Mouse (Mus musculus) E14TG2a.4 (cell line): Measurements from ENCODE around the gene Xylt1.

Experiments
- H3K27me3 ChIP-seq: 2 replicates; pipeline ENCODE4 v1.6.1; 2014; ENCODE audit warnings: low read length, control low read depth; ENCODE audit not compliant: insufficient read depth
- H3K36me3 ChIP-seq: 2 replicates; pipeline ENCODE4 v1.6.1; 2014; ENCODE audit warnings: low read length, control low read depth; ENCODE audit not compliant: insufficient read depth
- H3K4me1 ChIP-seq: replicated peaks from 2 replicates; pipeline ENCODE4 v1.6.1; 2014; ENCODE audit warnings: low read depth, low read length, control low read depth
- H3K4me3 ChIP-seq: replicated peaks from 2 replicates; pipeline ENCODE4 v1.5.1; 2014; ENCODE audit warnings: mild to moderate bottlenecking, low read length
- H3K9me3 ChIP-seq: 2 replicates; pipeline ENCODE4 v1.6.1; 2014; ENCODE audit warnings: low read length, control low read depth
- CTCF ChIP-seq: conservative IDR thresholded peaks from 2 replicates; pipeline ENCODE4 v1.5.1; 2014; ENCODE audit warnings: low read length
- NANOG ChIP-seq: IDR thresholded peaks from 2 replicates; pipeline ENCODE4 v1.6.1; 2014; ENCODE audit warnings: borderline replicate concordance, low read length, mixed read lengths
- POU5F1 ChIP-seq: IDR thresholded peaks from 2 replicates; pipeline ENCODE4 v1.6.1; 2014; ENCODE audit warnings: low read length, borderline replicate concordance

The Xylt1 gene

GRCm38 (mm10) chr7:117658180-117658579 is 277.4 kb downstream of the Xylt1 start:
- Histone ChIP-seq H3K27me3 (no peaks in the 10 kb centered on the region), H3K36me3 (no peaks in the 10 kb centered on the region; the same call in 1 of the 2 replicates), H3K4me1 (no peaks in the 10 kb centered on the region), H3K9me3 (no peaks in the 10 kb centered on the region), H3K4me3 (no peak overlapping the region)
- TF ChIP-seq CTCF = no peak
- TF ChIP-seq POU5F1 = no peak
- TF ChIP-seq NANOG = no peak

GRCm38 (mm10) chr7:117658739-117659138 is 278.0 kb downstream of the Xylt1 start:
- no peak overlapping the region for H3K4me3 ChIP-seq
- no peaks in the 10 kb centered on the region for H3K27me3 ChIP-seq
- no peaks in the 10 kb centered on the region for H3K4me1 ChIP-seq
- H3K9me3 ChIP-seq = no peaks in the 10 kb centered on the region
- no peak for TF ChIP-seq NANOG
- TF ChIP-seq POU5F1 = no peak
- no peak for TF ChIP-seq CTCF
- H3K36me3 ChIP-seq = no peaks in the 10 kb centered on the region; the same call in 1 of the 2 replicates

GRCm38 (mm10) chr7:117667286-117667685 is 286.5 kb downstream of the Xylt1 start:
- Histone ChIP-seq H3K4me1 (no peaks in the 10 kb centered on the region), H3K4me3 (no peak overlapping the region), H3K27me3 (no peaks in the 10 kb centered on the region), H3K36me3 (no peaks in the 10 kb centered on the region), H3K9me3 (no peaks in the 10 kb centered on the region)
- TF ChIP-seq CTCF (no peak), NANOG (no peak)

DNA sequence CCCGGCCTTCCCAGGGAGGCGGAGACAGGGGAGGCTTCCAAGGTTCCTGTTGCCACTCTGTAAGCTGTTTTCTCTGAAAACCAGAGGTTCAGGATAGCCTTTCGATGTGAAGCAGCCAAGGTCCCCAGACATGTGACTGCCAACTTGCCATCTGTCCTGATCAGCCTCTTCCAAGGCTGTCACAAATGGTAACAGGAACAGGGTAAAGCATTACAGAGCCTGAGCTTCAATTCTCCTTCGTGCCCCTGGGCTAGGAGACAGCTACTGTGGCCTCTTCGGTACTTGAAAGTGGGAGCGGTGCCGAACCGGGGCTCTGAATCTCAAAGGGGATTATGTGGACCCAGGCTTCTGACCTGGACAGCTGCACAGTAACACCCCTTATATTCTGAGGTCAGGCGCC is 287.4 kb downstream of the Xylt1 start:
- Histone ChIP-seq H3K36me3 (no peaks in the 10 kb centered on the region), H3K9me3 (no peaks in the 10 kb centered on the region), H3K4me3 (no peak overlapping the region), H3K4me1 (no peaks in the 10 kb centered on the region), H3K27me3 (no peaks in the 10 kb centered on the region)
- no peak for TF ChIP-seq NANOG
- no peak for TF ChIP-seq POU5F1
- no peak for TF ChIP-seq CTCF

GRCm38 (mm10) chr7:117672121-117672591 is 291.4 kb downstream of the Xylt1 start:
- H3K36me3 ChIP-seq = no peaks in the 10 kb centered on the region
- TF ChIP-seq POU5F1 = no peak
- no peak for TF ChIP-seq NANOG
- TF ChIP-seq CTCF = no peak
- H3K4me3 ChIP-seq = no peak overlapping the region
- no peaks in the 10 kb centered on the region for H3K27me3 ChIP-seq
- H3K9me3 ChIP-seq = no peaks in the 10 kb centered on the region
- H3K4me1 ChIP-seq = no peaks in the 10 kb centered on the region

DNA sequence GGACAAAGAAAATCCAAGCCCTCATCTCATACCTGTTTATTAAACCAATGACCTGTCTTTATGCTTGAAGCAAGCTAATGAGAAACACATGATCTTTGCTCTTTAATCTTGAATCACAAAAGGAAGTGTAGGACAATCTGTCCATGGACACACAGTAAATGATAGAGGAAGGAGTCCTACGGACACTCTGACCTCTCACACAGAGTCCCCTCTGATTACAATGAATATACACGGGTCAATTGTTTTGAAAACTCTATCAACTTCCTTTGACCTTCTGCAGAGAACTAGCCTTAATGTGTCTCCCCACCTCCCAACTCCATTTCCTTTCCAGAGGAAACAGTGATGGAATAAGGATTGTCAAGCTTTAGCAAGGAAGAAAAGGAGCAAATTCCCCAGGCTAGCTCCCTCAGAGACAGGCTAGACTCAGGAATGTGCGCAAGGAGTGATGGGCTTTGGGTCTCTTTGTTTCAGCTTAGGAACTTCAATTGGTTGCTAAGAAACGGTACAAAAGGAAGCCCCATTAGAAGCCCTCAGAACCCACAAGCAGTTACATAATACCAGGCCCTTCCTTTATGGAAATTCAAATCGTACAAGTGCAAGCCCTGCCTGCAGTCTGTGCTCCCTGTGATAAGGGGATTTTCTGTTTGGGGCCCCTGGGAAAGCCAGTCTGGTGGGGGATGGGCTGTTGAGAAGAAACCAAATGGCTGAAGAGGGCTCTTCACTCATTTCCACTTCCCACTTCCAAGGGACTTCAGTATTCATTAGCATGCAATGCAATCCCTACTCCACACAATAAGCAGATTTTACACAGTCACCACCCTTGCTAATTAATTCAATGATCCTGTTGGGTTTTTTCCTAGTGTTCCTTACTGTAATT is 305.6 kb downstream of the Xylt1 start:
- no peaks in the 10 kb centered on the region for H3K27me3 ChIP-seq
- TF ChIP-seq NANOG = peak; percentile 54; the same call in 1 of the 2 replicates
- no peak for TF ChIP-seq POU5F1
- H3K9me3 ChIP-seq = no peaks in the 10 kb centered on the region
- peaks cover 17% of the 10 kb centered on the region for H3K4me1 ChIP-seq
- H3K4me3 ChIP-seq = no peak overlapping the region
- H3K36me3 ChIP-seq = no peaks in the 10 kb centered on the region

- Histone ChIP-seq H3K27me3 (no peaks in the 10 kb centered on the region), H3K4me3 (no peak overlapping the region), H3K4me1 (peaks cover 17% of the 10 kb centered on the region), H3K36me3 (no peaks in the 10 kb centered on the region), H3K9me3 (no peaks in the 10 kb centered on the region)
- no peak for TF ChIP-seq POU5F1
- no peak for TF ChIP-seq NANOG
- no peak for TF ChIP-seq CTCF
Observed at GRCm38 (mm10) chr7:117686997-117687302, 306.2 kb downstream of the Xylt1 start.

GRCm38 (mm10) chr7:117695612-117696011 is 314.8 kb downstream of the Xylt1 start:
- Histone ChIP-seq H3K4me3 (no peak overlapping the region), H3K36me3 (no peaks in the 10 kb centered on the region), H3K27me3 (no peaks in the 10 kb centered on the region), H3K9me3 (no peaks in the 10 kb centered on the region), H3K4me1 (no peaks in the 10 kb centered on the region)
- TF ChIP-seq CTCF (no peak), NANOG (no peak), POU5F1 (no peak)

GRCm38 (mm10) chr7:117697681-117698080 is 316.9 kb downstream of the Xylt1 start:
- Histone ChIP-seq H3K9me3 (no peaks in the 10 kb centered on the region), H3K27me3 (no peaks in the 10 kb centered on the region), H3K4me3 (no peak overlapping the region), H3K36me3 (no peaks in the 10 kb centered on the region), H3K4me1 (no peaks in the 10 kb centered on the region)
- no peak for TF ChIP-seq NANOG
- no peak for TF ChIP-seq POU5F1
- no peak for TF ChIP-seq CTCF
